Mouse (Mus musculus) heart, postnatal 0 days (tissue): Measurements from ENCODE around the gene Cckbr. TPM values are rescaled to one million over a fixed set of nuclear protein-coding genes. Genes with fewer than 3 reads are reported as not detected.
A peak's percentile ranks its signal among the peaks of the same experiment; 100 is the strongest.
"Not testable (repeated sequence)": the region's sequence is repeated elsewhere in the genome, so short reads cannot be mapped to it uniquely, and the experiment has no call there.

ENCODE experiments used
- ATAC-seq: fragments of 200-750 bp; cut with Nextera tagmentation; 2 replicates; pipeline ENCODE4 v1.8.0; 2017; ENCODE audit warnings: low read depth, moderate number of reproducible peaks, moderate library complexity; ENCODE audit not compliant: insufficient read depth
- DNase-seq: peaks from one replicate; pipeline ENCODE4 v3.0.0-alpha.2; 2016; ENCODE audit warnings: low spot score
- H3K27ac ChIP-seq: fragments of 300-500 bp; sonication (generic); 2 replicates; pipeline ENCODE4 v1.5.1; 2014; ENCODE audit warnings: low read depth, mild to moderate bottlenecking
- H3K27me3 ChIP-seq: fragments of 300-500 bp; sonication (generic); 2 replicates; pipeline ENCODE4 v1.6.1; 2014; ENCODE audit warnings: low read length, mixed read lengths; ENCODE audit not compliant: control insufficient read depth, insufficient read depth
- H3K36me3 ChIP-seq: fragments of 300-500 bp; sonication (generic); replicated peaks from 2 replicates; pipeline ENCODE4 v1.6.1; 2014; ENCODE audit warnings: low read length, mixed read lengths; ENCODE audit not compliant: control insufficient read depth, insufficient read depth
- H3K4me1 ChIP-seq: fragments of 300-500 bp; sonication (generic); 2 replicates; pipeline ENCODE4 v1.6.1; 2014; ENCODE audit warnings: antibody characterized with exemption; ENCODE audit not compliant: control insufficient read depth, insufficient read depth
- H3K4me2 ChIP-seq: fragments of 300-500 bp; sonication (generic); 2 replicates; pipeline ENCODE4 v1.6.1; 2014; ENCODE audit warnings: low read depth, mild to moderate bottlenecking, low read length, moderate library complexity
- H3K4me3 ChIP-seq: fragments of 300-500 bp; sonication (generic); 2 replicates; pipeline ENCODE4 v1.5.1; 2014; ENCODE audit warnings: low read depth, low read length
- H3K9ac ChIP-seq: fragments of 300-500 bp; sonication (generic); replicated peaks from 2 replicates; pipeline ENCODE4 v1.6.1; 2014; ENCODE audit warnings: low read depth, low read length, mixed read lengths
- H3K9me3 ChIP-seq: fragments of 300-500 bp; sonication (generic); replicated peaks from 2 replicates; pipeline ENCODE4 v1.6.1; 2016; ENCODE audit warnings: low read length; ENCODE audit not compliant: control insufficient read depth
- CTCF ChIP-seq: IDR thresholded peaks from 2 replicates; pipeline ENCODE4 v1.5.1; 2016; ENCODE audit warnings: antibody characterized with exemption, control low read depth, low read depth
- EP300 ChIP-seq: IDR thresholded peaks from 2 replicates; pipeline ENCODE4 v1.6.1; 2016; ENCODE audit warnings: antibody characterized with exemption, low read depth
- WGBS: fragments of 180-500 bp; shearing (Covaris S2); extraction: QIAGEN DNeasy Blood & Tissue Kit; methylation state at CpG from one replicate; pipeline ENCODE4 v1.1.7; 2014; 5-methylcytosine and 5-hydroxymethylcytosine counted together
- polyA plus RNA-seq: library from polyadenylated mRNA; unstranded; fragments of >200 nt; fragmentation: Nextera tagmentation; extraction: Ambion mirVana; gene quantifications from 2 replicates; pipeline ENCODE4 v1.2.1, GENCODE M21; 2015
- total RNA-seq: library from RNA; depleted of rRNA; stranded (reverse); fragments of >200 nt; gene quantifications from 2 replicates; pipeline ENCODE4 v1.2.3, GENCODE M21; 2014; ENCODE audit warnings: low replicate concordance

Gene Cckbr
- total and polyA plus RNA-seq, 2 experiments from 2014 or later: not detected

- no peaks in the 10 kb centered on the region for H3K36me3 ChIP-seq
- no peak for ATAC-seq
- H3K27me3 ChIP-seq: no peaks in the 10 kb centered on the region
- H3K27ac ChIP-seq: no peak overlapping the region
- no peak for TF ChIP-seq CTCF
- no peak overlapping the region for H3K4me3 ChIP-seq
- H3K9ac ChIP-seq: no peak overlapping the region
- WGBS: 43% methylated on average over 1 of the region's 1 CpGs
- no peak for DNase-seq
- H3K4me1 ChIP-seq: no peaks in the 10 kb centered on the region
- no peak overlapping the region for H3K4me2 ChIP-seq
- H3K9me3 ChIP-seq: no peaks in the 10 kb centered on the region
These were observed 19.2 kb upstream of the Cckbr start for GRCm38 (mm10) chr7:105406322-105406721.

GRCm38 (mm10) chr7:105411874-105412632, 13.5 kb upstream of the Cckbr start:
- H3K27me3 ChIP-seq, H3K9ac ChIP-seq, H3K4me1 ChIP-seq, ATAC-seq, H3K27ac ChIP-seq, H3K9me3 ChIP-seq, H3K36me3 ChIP-seq, H3K4me2 ChIP-seq, H3K4me3 ChIP-seq: not testable (repeated sequence)
- TF ChIP-seq CTCF: peak; percentile 90
- whole genome bisulfite sequencing: 46% methylated on average over 8 of the region's 8 CpGs
- peak; percentile 48 for DNase-seq

- 48% methylated on average over 6 of the region's 6 CpGs for WGBS
- H3K9ac ChIP-seq: no peak overlapping the region
- DNase-seq: no peak
- H3K4me3 ChIP-seq: no peak overlapping the region
- no peaks in the 10 kb centered on the region for H3K4me1 ChIP-seq
- H3K9me3 ChIP-seq: no peaks in the 10 kb centered on the region
- no peaks in the 10 kb centered on the region for H3K27me3 ChIP-seq
- no peak for ATAC-seq
- H3K27ac ChIP-seq: no peak overlapping the region
- H3K4me2 ChIP-seq: no peak overlapping the region
- TF ChIP-seq CTCF: no peak
- TF ChIP-seq EP300: no peak
- H3K36me3 ChIP-seq: no peaks in the 10 kb centered on the region
These were observed 11.1 kb upstream of the Cckbr start for GRCm38 (mm10) chr7:105414385-105414784.

GRCm38 (mm10) chr7:105416529-105416928, 9.0 kb upstream of the Cckbr start:
- H3K27me3 ChIP-seq: no peaks in the 10 kb centered on the region
- DNase-seq: no peak
- no peak overlapping the region for H3K27ac ChIP-seq
- no peak for ATAC-seq
- no peak overlapping the region for H3K4me3 ChIP-seq
- H3K4me2 ChIP-seq: no peak overlapping the region
- H3K36me3 ChIP-seq: no peaks in the 10 kb centered on the region
- TF ChIP-seq CTCF (no peak), EP300 (no peak)
- no peak overlapping the region for H3K9ac ChIP-seq
- no peaks in the 10 kb centered on the region for H3K9me3 ChIP-seq
- no peaks in the 10 kb centered on the region for H3K4me1 ChIP-seq
- 92% methylated on average over 7 of the region's 7 CpGs for WGBS

- H3K27me3 ChIP-seq: no peaks in the 10 kb centered on the region
- H3K36me3 ChIP-seq: no peaks in the 10 kb centered on the region
- H3K4me3 ChIP-seq: no peak overlapping the region
- ATAC-seq (no peak), DNase-seq (no peak)
- H3K9me3 ChIP-seq: no peaks in the 10 kb centered on the region
- no peak overlapping the region for H3K27ac ChIP-seq
- H3K4me1 ChIP-seq: no peaks in the 10 kb centered on the region
- no peak overlapping the region for H3K9ac ChIP-seq
- no peak overlapping the region for H3K4me2 ChIP-seq
- WGBS: 75% methylated on average over 5 of the region's 5 CpGs
- no peak for TF ChIP-seq CTCF
- TF ChIP-seq EP300: no peak
These were observed 7.4 kb upstream of the Cckbr start for GRCm38 (mm10) chr7:105418106-105418505.

GRCm38 (mm10) chr7:105420903-105421302, 4.6 kb upstream of the Cckbr start:
- ATAC-seq: no peak
- Histone ChIP-seq H3K36me3 (no peaks in the 10 kb centered on the region), H3K9ac (no peak overlapping the region), H3K9me3 (no peaks in the 10 kb centered on the region), H3K4me2 (no peak overlapping the region), H3K27me3 (peaks cover 22% of the 10 kb centered on the region), H3K27ac (no peak overlapping the region), H3K4me1 (peaks cover 6% of the 10 kb centered on the region; the same call in 1 of the 2 replicates), H3K4me3 (no peak overlapping the region)
- TF ChIP-seq CTCF: no peak
- TF ChIP-seq EP300: no peak
- 13% methylated on average over 2 of the region's 2 CpGs for WGBS
- DNase-seq: no peak
